Mouse (Mus musculus) heart, postnatal 0 days (tissue): ENCODE measurements around the gene Mybbp1a.

Source experiments
- CTCF ChIP-seq: IDR thresholded peaks from 2 replicates; pipeline ENCODE4 v1.5.1; 2016; ENCODE audit warnings: antibody characterized with exemption, control low read depth, low read depth
- EP300 ChIP-seq: IDR thresholded peaks from 2 replicates; pipeline ENCODE4 v1.6.1; 2016; ENCODE audit warnings: antibody characterized with exemption, low read depth

GRCm38 (mm10) chr11:72461500-72461981 is 20.4 kb downstream of the Mybbp1a start:
- TF ChIP-seq CTCF (no peak), EP300 (no peak)
